Mouse (Mus musculus): Measurements from ENCODE around the gene Mepe. TPM values are rescaled to one million over a fixed set of nuclear protein-coding genes. Genes with fewer than 3 reads are reported as not detected.
A peak's percentile ranks its signal among the peaks of the same experiment; 100 is the strongest.

Mepe gene
- polyA plus RNA-seq, 1 experiment: not detected

- Histone ChIP-seq H3K36me3 (ENCODE audit: control insufficient read depth, insufficient read depth, low read length) (no peaks in the 10 kb centered on the region), H3K27me3 (ENCODE audit: control insufficient read depth, insufficient read depth, low read length) (no peaks in the 10 kb centered on the region), H3K4me1 (ENCODE audit: control insufficient read depth, insufficient read depth, low read length) (peaks cover 12% of the 10 kb centered on the region), H3K27ac (ENCODE audit: control insufficient read depth, insufficient read depth, low read depth, low read length) (no peak overlapping the region), H3K4me3 (ENCODE audit: control insufficient read depth, low read depth, low read length) (no peak overlapping the region)
- no peak for TF ChIP-seq POLR2A (IDR thresholded peaks at IDR 0.05; ENCODE audit: control insufficient read depth, low read depth, low read length)
Measured at GRCm38 (mm10) chr5:104337491-104337890, 12.4 kb downstream of the Mepe start.

GRCm38 (mm10) chr5:104339009-104339408 is 13.9 kb downstream of the Mepe start:
- H3K4me3 ChIP-seq (ENCODE audit: control insufficient read depth, low read depth, low read length): no peak overlapping the region
- H3K27me3 ChIP-seq (ENCODE audit: control insufficient read depth, insufficient read depth, low read length): no peaks in the 10 kb centered on the region
- peaks cover 6% of the 10 kb centered on the region for H3K4me1 ChIP-seq (ENCODE audit: control insufficient read depth, insufficient read depth, low read length)
- H3K27ac ChIP-seq (ENCODE audit: control insufficient read depth, insufficient read depth, low read depth, low read length): no peak overlapping the region
- TF ChIP-seq CTCF (IDR thresholded peaks at IDR 0.05; ENCODE audit: control insufficient read depth, insufficient read depth, insufficient replicate concordance, low read depth, low read length) (no peak), POLR2A (IDR thresholded peaks at IDR 0.05; ENCODE audit: control insufficient read depth, low read depth, low read length) (no peak)
- H3K36me3 ChIP-seq (ENCODE audit: control insufficient read depth, insufficient read depth, low read length): no peaks in the 10 kb centered on the region

GRCm38 (mm10) chr5:104339706-104340512 is 14.8 kb downstream of the Mepe start:
- H3K4me3 ChIP-seq (ENCODE audit: control insufficient read depth, low read depth, low read length): no peak overlapping the region
- TF ChIP-seq CTCF (IDR thresholded peaks at IDR 0.05; ENCODE audit: control insufficient read depth, insufficient read depth, insufficient replicate concordance, low read depth, low read length): 0 out of 2 replicates have a peak, but pooled peaks have one; percentile 9
- TF ChIP-seq POLR2A (IDR thresholded peaks at IDR 0.05; ENCODE audit: control insufficient read depth, low read depth, low read length): no peak
- H3K36me3 ChIP-seq (ENCODE audit: control insufficient read depth, insufficient read depth, low read length): no peaks in the 10 kb centered on the region
- H3K27ac ChIP-seq (ENCODE audit: control insufficient read depth, insufficient read depth, low read depth, low read length): no peak overlapping the region
- no peaks in the 10 kb centered on the region; the same call in 1 of the 2 replicates for H3K4me1 ChIP-seq (ENCODE audit: control insufficient read depth, insufficient read depth, low read length)
- H3K27me3 ChIP-seq (ENCODE audit: control insufficient read depth, insufficient read depth, low read length): no peaks in the 10 kb centered on the region

GRCm38 (mm10) chr5:104340513-104340829 is 15.3 kb downstream of the Mepe start:
- Histone ChIP-seq H3K27me3 (ENCODE audit: control insufficient read depth, insufficient read depth, low read length) (no peaks in the 10 kb centered on the region), H3K4me1 (ENCODE audit: control insufficient read depth, insufficient read depth, low read length) (no peaks in the 10 kb centered on the region; the same call in 1 of the 2 replicates), H3K4me3 (ENCODE audit: control insufficient read depth, low read depth, low read length) (no peak overlapping the region), H3K36me3 (ENCODE audit: control insufficient read depth, insufficient read depth, low read length) (no peaks in the 10 kb centered on the region), H3K27ac (ENCODE audit: control insufficient read depth, insufficient read depth, low read depth, low read length) (no peak overlapping the region)
- no peak for TF ChIP-seq CTCF (IDR thresholded peaks at IDR 0.05; ENCODE audit: control insufficient read depth, insufficient read depth, insufficient replicate concordance, low read depth, low read length)
- no peak for TF ChIP-seq POLR2A (IDR thresholded peaks at IDR 0.05; ENCODE audit: control insufficient read depth, low read depth, low read length)

- H3K4me1 ChIP-seq (ENCODE audit: control insufficient read depth, insufficient read depth, low read length): no peaks in the 10 kb centered on the region; the same call in 1 of the 2 replicates
- TF ChIP-seq POLR2A (IDR thresholded peaks at IDR 0.05; ENCODE audit: control insufficient read depth, low read depth, low read length): no peak
- peak; percentile 13; the same call in 1 of the 2 replicates for TF ChIP-seq CTCF (IDR thresholded peaks at IDR 0.05; ENCODE audit: control insufficient read depth, insufficient read depth, insufficient replicate concordance, low read depth, low read length)
- H3K27ac ChIP-seq (ENCODE audit: control insufficient read depth, insufficient read depth, low read depth, low read length): no peak overlapping the region
- H3K36me3 ChIP-seq (ENCODE audit: control insufficient read depth, insufficient read depth, low read length): no peaks in the 10 kb centered on the region
- H3K27me3 ChIP-seq (ENCODE audit: control insufficient read depth, insufficient read depth, low read length): no peaks in the 10 kb centered on the region
- no peak overlapping the region for H3K4me3 ChIP-seq (ENCODE audit: control insufficient read depth, low read depth, low read length)
Measured at GRCm38 (mm10) chr5:104342881-104343280, 17.8 kb downstream of the Mepe start.

GRCm38 (mm10) chr5:104344526-104345240 is 19.6 kb downstream of the Mepe start:
- Histone ChIP-seq H3K4me3 (ENCODE audit: control insufficient read depth, low read depth, low read length) (no peak overlapping the region), H3K27ac (ENCODE audit: control insufficient read depth, insufficient read depth, low read depth, low read length) (no peak overlapping the region), H3K27me3 (ENCODE audit: control insufficient read depth, insufficient read depth, low read length) (no peaks in the 10 kb centered on the region), H3K4me1 (ENCODE audit: control insufficient read depth, insufficient read depth, low read length) (no peaks in the 10 kb centered on the region; the same call in 1 of the 2 replicates), H3K36me3 (ENCODE audit: control insufficient read depth, insufficient read depth, low read length) (no peaks in the 10 kb centered on the region)
- TF ChIP-seq CTCF (IDR thresholded peaks at IDR 0.05; ENCODE audit: control insufficient read depth, insufficient read depth, insufficient replicate concordance, low read depth, low read length) (no peak), POLR2A (IDR thresholded peaks at IDR 0.05; ENCODE audit: control insufficient read depth, low read depth, low read length) (no peak)

- H3K27ac ChIP-seq (ENCODE audit: control insufficient read depth, insufficient read depth, low read depth, low read length): no peak overlapping the region
- no peaks in the 10 kb centered on the region for H3K36me3 ChIP-seq (ENCODE audit: control insufficient read depth, insufficient read depth, low read length)
- TF ChIP-seq CTCF (IDR thresholded peaks at IDR 0.05; ENCODE audit: control insufficient read depth, insufficient read depth, insufficient replicate concordance, low read depth, low read length) (no peak), POLR2A (IDR thresholded peaks at IDR 0.05; ENCODE audit: control insufficient read depth, low read depth, low read length) (no peak)
Measured at GRCm38 (mm10) chr5:104345241-104345630, 20.1 kb downstream of the Mepe start.

More at GRCm38 (mm10) chr5:104345241-104345630, 20.1 kb downstream of the Mepe start:
- Histone ChIP-seq H3K27me3 (ENCODE audit: control insufficient read depth, insufficient read depth, low read length) (no peaks in the 10 kb centered on the region), H3K4me3 (ENCODE audit: control insufficient read depth, low read depth, low read length) (no peak overlapping the region), H3K4me1 (ENCODE audit: control insufficient read depth, insufficient read depth, low read length) (no peaks in the 10 kb centered on the region)
